ENCODE assay signal across 13 mouse cellular contexts in the genomic region with DNA sequence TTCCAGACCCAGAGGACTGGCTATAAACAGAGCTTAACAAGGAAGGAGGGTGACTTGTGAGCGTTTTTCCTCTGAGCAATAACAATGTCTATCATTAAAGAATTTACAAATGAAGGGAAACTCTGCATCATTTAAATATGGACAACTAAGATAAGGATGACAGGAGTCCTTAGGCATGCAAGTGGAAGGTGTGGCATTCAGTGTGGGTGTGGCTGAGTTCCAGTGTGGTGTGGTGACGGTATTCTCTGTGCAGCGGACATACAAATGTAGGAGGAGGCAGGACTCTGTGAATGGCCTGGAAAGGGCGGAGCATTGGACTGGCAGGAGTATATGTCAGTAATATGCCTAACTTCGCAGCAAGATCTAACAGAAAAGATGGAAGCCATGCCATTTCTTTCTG. TPM values are rescaled to one million over a fixed set of nuclear protein-coding genes. Genes with fewer than 3 reads are reported as not detected.
DNase-seq lines count a peak whose midpoint lies in the region; ATAC-seq and TF ChIP-seq lines count a peak whose summit lies in the region.
"Had no signal": no experiment of that assay in that cellular context is flagged by ENCODE, and none has a peak within 500 bp of the region (broad histone marks: within the 10 kb centered on the region; RNA-seq: fewer than 3 reads in every experiment).

No protein-coding gene starts in this region.

- no peak overlapping the region for H3K4me3 ChIP-seq in kidney, adult 2 months (ENCODE audit: insufficient read depth, low read depth, low read length)
- no peak overlapping the region for H3K4me3 ChIP-seq in intestine, embryonic 16.5 days (ENCODE audit: low read length)
- H3K4me3 ChIP-seq in midbrain, embryonic 16.5 days (ENCODE audit: low read depth, low read length): no peak overlapping the region
- H3K4me3 ChIP-seq: hindbrain, embryonic 13.5 days; left cerebral cortex, adult 2 months; neural tube, embryonic 15.5 days had no signal

- H3K9me3 ChIP-seq in intestine, embryonic 16.5 days (ENCODE audit: control insufficient read depth, low read length): no peaks in the 10 kb centered on the region
- no peaks in the 10 kb centered on the region for H3K9me3 ChIP-seq in midbrain, embryonic 16.5 days (replicated peaks; ENCODE audit: control insufficient read depth, low read length, poor library complexity, severe bottlenecking)
- H3K9me3 ChIP-seq: hindbrain, embryonic 13.5 days; neural tube, embryonic 15.5 days had no signal

- no peak overlapping the region for H3K27ac ChIP-seq in kidney, adult 2 months (ENCODE audit: insufficient read depth, low read depth, low read length)
- H3K27ac ChIP-seq in intestine, embryonic 16.5 days (ENCODE audit: low read length): no peak overlapping the region
- H3K27ac ChIP-seq in midbrain, embryonic 16.5 days (ENCODE audit: low read length): no peak overlapping the region
- H3K27ac ChIP-seq: hindbrain, embryonic 13.5 days; left cerebral cortex, adult 2 months; neural tube, embryonic 15.5 days had no signal

- no peak for TF ChIP-seq POLR2A in kidney, adult 2 months (IDR thresholded peaks at IDR 0.05; ENCODE audit: low read depth, low read length)

- ATAC-seq in intestine, embryonic 16.5 days: peak; percentile 77; the same call in 1 of the 2 replicates
- no peak for ATAC-seq in frontal cortex, adult (ENCODE audit: low TSS enrichment)
- ATAC-seq in midbrain, embryonic 16.5 days: no peak
- ATAC-seq: forebrain, postnatal 0 days had no signal

- no peak for TF ChIP-seq CTCF in kidney, adult 2 months (conservative IDR thresholded peaks at IDR 0.05; ENCODE audit: insufficient read depth, insufficient read length, low read depth, low read length)

- H3K36me3 ChIP-seq in kidney, adult 2 months (ENCODE audit: control insufficient read depth, insufficient read depth, low read length): no peaks in the 10 kb centered on the region
- no peaks in the 10 kb centered on the region for H3K36me3 ChIP-seq in intestine, embryonic 16.5 days (ENCODE audit: control insufficient read depth, insufficient read depth, low read length)
- no peaks in the 10 kb centered on the region for H3K36me3 ChIP-seq in midbrain, embryonic 16.5 days (ENCODE audit: control insufficient read depth, insufficient read depth, low read length)
- H3K36me3 ChIP-seq: hindbrain, embryonic 13.5 days; neural tube, embryonic 15.5 days had no signal

- WGBS in kidney, adult 2 months: 61% methylated on average over 5 of the region's 5 CpGs
- 69% methylated on average over 5 of the region's 5 CpGs for WGBS in intestine, embryonic 16.5 days
- 90% methylated on average over 5 of the region's 5 CpGs for WGBS in midbrain, embryonic 16.5 days

- DNase-seq in kidney, adult 2 months: peak; percentile 55
- DNase-seq in kidney, postnatal 4 days: no peak
- DNase-seq in Muller cell, postnatal 12 days (ENCODE audit: inconsistent ontology term): peak; percentile 51
- peak; percentile 57 for DNase-seq in lung, postnatal 36 days
- DNase-seq in left cerebral cortex, adult 9 months (ENCODE audit: low spot score in 2 of 2): no peak
- DNase-seq: forebrain, postnatal 0 days; thymus, postnatal 36 days had no signal

- no peaks in the 10 kb centered on the region for H3K27me3 ChIP-seq in kidney, adult 2 months (replicated peaks; ENCODE audit: control insufficient read depth, insufficient read depth, low read length)
- H3K27me3 ChIP-seq in intestine, embryonic 16.5 days (replicated peaks; ENCODE audit: control insufficient read depth, insufficient read depth, low read length): no peaks in the 10 kb centered on the region
- H3K27me3 ChIP-seq in midbrain, embryonic 16.5 days (ENCODE audit: control insufficient read depth, insufficient read depth, low read depth, low read length): no peaks in the 10 kb centered on the region
- H3K27me3 ChIP-seq: hindbrain, embryonic 13.5 days; neural tube, embryonic 15.5 days had no signal

- no peaks in the 10 kb centered on the region; the same call in 1 of the 2 replicates for H3K4me1 ChIP-seq in kidney, adult 2 months (ENCODE audit: control insufficient read depth, insufficient read depth, low read length)
- no peaks in the 10 kb centered on the region for H3K4me1 ChIP-seq in intestine, embryonic 16.5 days (ENCODE audit: control insufficient read depth, insufficient read depth, low read length)
- H3K4me1 ChIP-seq in midbrain, embryonic 16.5 days (ENCODE audit: control insufficient read depth, insufficient read depth, low read length): no peaks in the 10 kb centered on the region
- H3K4me1 ChIP-seq: hindbrain, embryonic 13.5 days; neural tube, embryonic 15.5 days had no signal

- no peak overlapping the region for H3K4me2 ChIP-seq in intestine, embryonic 16.5 days (ENCODE audit: low read depth, low read length)
- H3K4me2 ChIP-seq in midbrain, embryonic 16.5 days (ENCODE audit: low read length): no peak overlapping the region
- H3K4me2 ChIP-seq: hindbrain, embryonic 13.5 days; neural tube, embryonic 15.5 days had no signal

- H3K9ac ChIP-seq in intestine, embryonic 16.5 days (ENCODE audit: low read depth, low read length): no peak overlapping the region
- no peak overlapping the region for H3K9ac ChIP-seq in midbrain, embryonic 16.5 days (ENCODE audit: low read depth, low read length)
- H3K9ac ChIP-seq: forebrain, postnatal 0 days; hindbrain, embryonic 13.5 days; neural tube, embryonic 15.5 days had no signal

RNA-seq across cellular contexts. Expression of gene Tm4sf1, which starts 24.3 kb away (rescaled TPM):
- polyA plus RNA-seq in kidney, adult 2 months (2012; rRNA removed): 119 and 157 TPM in 2 replicates
- 68.3 and 68.4 TPM in 2 replicates for polyA plus RNA-seq in intestine, embryonic 16.5 days (2015; fragmentation: Nextera tagmentation; extraction: Ambion mirVana)
- 21.6 and 22.7 TPM in 2 replicates for polyA plus RNA-seq in midbrain, embryonic 16.5 days (2015; fragmentation: Nextera tagmentation; extraction: Ambion mirVana)

Comparison
In these comparisons a context has a peak if more than half of its experiments do, and no peak if none do; other contexts are left out.
1. DNase-seq: peak in kidney, adult 2 months (single experiment), Muller cell, postnatal 12 days (single experiment) and lung, postnatal 36 days (single experiment); none in kidney, postnatal 4 days (0 of 2) and left cerebral cortex, adult 9 months (0 of 2).